Mouse (Mus musculus) heart, embryonic 12.5 days (tissue): Measurements from ENCODE around the gene Gpatch2. TPM values are rescaled to one million over a fixed set of nuclear protein-coding genes. Genes with fewer than 3 reads are reported as not detected.

Source experiments
- ATAC-seq: fragments of 200-750 bp; cut with Nextera tagmentation; 2 replicates; pipeline ENCODE4 v1.8.0; 2017; ENCODE audit warnings: moderate TSS enrichment, moderate library complexity; ENCODE audit not compliant: insufficient number of reproducible peaks, low FRiP score
- H3K27ac ChIP-seq: fragments of 300-500 bp; sonication (generic); 2 replicates; pipeline ENCODE4 v1.5.1; 2016; ENCODE audit warnings: mild to moderate bottlenecking, moderate library complexity; ENCODE audit not compliant: poor library complexity, severe bottlenecking
- H3K27me3 ChIP-seq: fragments of 300-500 bp; sonication (generic); replicated peaks from 2 replicates; pipeline ENCODE4 v1.6.1; 2016; ENCODE audit warnings: mild to moderate bottlenecking, moderate library complexity
- H3K36me3 ChIP-seq: fragments of 300-500 bp; sonication (generic); 2 replicates; pipeline ENCODE4 v1.6.1; 2016; ENCODE audit warnings: mild to moderate bottlenecking, moderate library complexity
- H3K4me1 ChIP-seq: fragments of 300-500 bp; sonication (generic); replicated peaks from 2 replicates; pipeline ENCODE4 v1.6.1; 2016; ENCODE audit warnings: mild to moderate bottlenecking
- H3K4me2 ChIP-seq: fragments of 300-500 bp; sonication (generic); 2 replicates; pipeline ENCODE4 v1.6.1; 2016; ENCODE audit warnings: mild to moderate bottlenecking, moderate library complexity
- H3K4me3 ChIP-seq: fragments of 300-500 bp; sonication (generic); 2 replicates; pipeline ENCODE4 v1.5.1; 2016; ENCODE audit warnings: mild to moderate bottlenecking
- H3K9ac ChIP-seq: fragments of 300-500 bp; sonication (generic); 2 replicates; pipeline ENCODE4 v1.6.1; 2016; ENCODE audit warnings: mild to moderate bottlenecking, moderate library complexity
- H3K9me3 ChIP-seq: fragments of 300-500 bp; sonication (generic); replicated peaks from 2 replicates; pipeline ENCODE4 v1.6.1; 2016; ENCODE audit warnings: mild to moderate bottlenecking, moderate library complexity
- WGBS: fragments of 180-500 bp; shearing (Covaris S2); methylation state at CpG from one replicate; pipeline ENCODE4 v1.1.7; 2016; 5-methylcytosine and 5-hydroxymethylcytosine counted together
- polyA plus RNA-seq: library from polyadenylated mRNA; unstranded; fragments of >200 nt; fragmentation: Nextera tagmentation; extraction: Ambion mirVana; gene quantifications from 2 replicates; pipeline ENCODE4 v1.2.1, GENCODE M21; 2016

Gpatch2 gene
- polyA plus RNA-seq, 1 experiment from 2014 or later = 16.7 TPM

GRCm38 (mm10) chr1:187307335-187307734 lies 92.0 kb downstream of the Gpatch2 start:
- Histone ChIP-seq H3K4me2 (no peak overlapping the region), H3K4me1 (peaks cover 26% of the 10 kb centered on the region), H3K9ac (no peak overlapping the region), H3K36me3 (no peaks in the 10 kb centered on the region), H3K27ac (0 out of 2 replicates have a peak overlapping the region, but pooled peaks have one; percentile 2), H3K9me3 (no peaks in the 10 kb centered on the region), H3K27me3 (no peaks in the 10 kb centered on the region), H3K4me3 (no peak overlapping the region)
- WGBS = 58% methylated on average over 4 of the region's 4 CpGs
- ATAC-seq = peak; percentile 57; the same call in 1 of the 2 replicates

DNA sequence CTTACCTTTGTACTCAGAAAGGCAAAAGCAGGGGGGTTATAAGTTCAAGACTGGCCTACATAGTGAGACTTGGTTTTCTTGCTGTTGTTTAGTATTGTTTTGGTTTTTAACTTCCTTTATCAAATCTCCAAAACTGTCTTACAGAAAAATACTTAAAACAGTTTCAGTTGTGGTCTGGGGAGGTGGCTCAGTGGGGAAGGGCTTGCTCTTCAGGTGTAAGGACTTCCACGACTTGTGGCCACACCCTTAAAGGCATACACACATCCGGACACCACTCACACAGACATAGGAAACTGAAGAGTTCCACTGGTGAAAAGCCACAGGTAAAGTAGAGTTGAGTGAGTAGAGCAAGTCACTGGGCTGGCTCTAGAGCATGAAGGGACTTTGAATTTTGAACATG lies 93.2 kb downstream of the Gpatch2 start:
- H3K27ac ChIP-seq = no peak overlapping the region
- no peaks in the 10 kb centered on the region for H3K27me3 ChIP-seq
- 88% methylated on average over 2 of the region's 2 CpGs for WGBS
- no peak overlapping the region for H3K4me2 ChIP-seq
- no peak for ATAC-seq
- H3K9me3 ChIP-seq = no peaks in the 10 kb centered on the region
- H3K9ac ChIP-seq = no peak overlapping the region
- H3K4me3 ChIP-seq = no peak overlapping the region
- no peaks in the 10 kb centered on the region for H3K36me3 ChIP-seq
- H3K4me1 ChIP-seq = peaks cover 21% of the 10 kb centered on the region

DNA sequence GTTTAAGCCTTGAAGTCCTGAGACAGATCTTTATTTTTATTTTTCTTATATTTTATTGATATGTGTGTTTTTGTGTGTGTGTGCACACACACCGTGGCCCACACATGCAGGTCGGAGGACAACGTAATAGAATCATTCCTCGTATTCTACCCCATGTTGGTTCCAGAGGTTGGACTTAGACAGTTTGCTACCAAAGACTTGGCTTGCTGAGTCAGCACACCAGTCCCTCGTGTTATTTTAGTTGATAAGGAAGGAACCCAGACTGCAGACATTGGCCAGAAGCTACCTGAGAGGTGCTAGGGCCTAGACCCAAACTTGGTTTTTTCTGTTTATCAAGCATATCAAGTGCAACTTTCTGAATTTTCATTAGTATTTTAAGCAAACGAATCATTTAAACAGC lies 95.8 kb downstream of the Gpatch2 start:
- peaks cover 24% of the 10 kb centered on the region for H3K4me1 ChIP-seq
- 74% methylated on average over 6 of the region's 6 CpGs for WGBS
- no peaks in the 10 kb centered on the region for H3K36me3 ChIP-seq
- 0 out of 2 replicates have a peak, but pooled peaks cover 2% of the 10 kb centered on the region for H3K27me3 ChIP-seq
- no peaks in the 10 kb centered on the region for H3K9me3 ChIP-seq
- H3K9ac ChIP-seq = no peak overlapping the region
- ATAC-seq = no peak
- no peak overlapping the region for H3K4me3 ChIP-seq
- no peak overlapping the region for H3K27ac ChIP-seq
- H3K4me2 ChIP-seq = no peak overlapping the region

DNA sequence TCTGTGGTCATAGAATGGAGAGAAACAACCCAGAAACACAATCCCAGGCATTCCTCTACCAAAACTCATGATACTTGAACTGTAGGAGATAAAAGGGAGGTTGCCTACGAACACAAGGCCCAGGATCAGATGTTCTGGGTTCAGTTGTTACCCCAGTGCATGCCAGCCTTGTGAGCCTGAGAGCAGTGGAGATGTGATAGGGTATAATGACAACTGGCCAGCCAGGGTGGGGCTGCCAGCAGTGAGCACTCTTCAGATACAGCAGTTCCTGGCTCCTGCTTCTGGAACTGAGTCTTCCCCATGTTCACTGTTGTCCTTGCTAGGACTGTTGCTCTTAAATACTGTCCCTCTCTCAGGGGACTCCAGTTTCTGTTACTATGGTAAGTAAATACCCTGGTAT lies 98.0 kb downstream of the Gpatch2 start:
- no peak for ATAC-seq
- Histone ChIP-seq H3K4me3 (no peak overlapping the region), H3K27ac (no peak overlapping the region), H3K9ac (no peak overlapping the region), H3K27me3 (0 out of 2 replicates have a peak, but pooled peaks cover 2% of the 10 kb centered on the region), H3K9me3 (no peaks in the 10 kb centered on the region), H3K4me1 (peaks cover 21% of the 10 kb centered on the region), H3K36me3 (no peaks in the 10 kb centered on the region), H3K4me2 (no peak overlapping the region)
- WGBS = 66% methylated on average over 1 of the region's 1 CpGs

DNA sequence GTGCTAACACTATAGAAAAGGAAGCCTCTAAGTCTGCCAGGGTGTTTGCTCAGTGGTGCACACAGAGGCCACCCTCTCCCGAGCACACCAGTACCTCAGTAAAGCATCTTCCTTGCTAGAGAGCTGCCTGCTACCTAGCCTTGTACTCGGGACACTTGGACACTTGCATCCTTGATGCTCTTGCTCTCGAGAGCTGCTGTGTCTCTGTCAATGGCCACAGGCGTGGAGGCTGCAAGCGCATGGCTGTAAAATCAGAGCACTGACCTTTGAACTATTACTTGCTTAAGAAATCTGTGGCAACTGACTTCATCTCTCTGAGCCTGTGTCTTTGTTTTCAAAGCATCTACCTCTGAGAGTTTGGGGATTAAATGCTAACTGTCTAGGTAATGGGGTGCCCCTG lies 98.5 kb downstream of the Gpatch2 start:
- no peaks in the 10 kb centered on the region for H3K9me3 ChIP-seq
- no peaks in the 10 kb centered on the region for H3K36me3 ChIP-seq
- H3K4me1 ChIP-seq = peaks cover 21% of the 10 kb centered on the region
- WGBS = 81% methylated on average over 5 of the region's 5 CpGs
- no peak overlapping the region for H3K4me2 ChIP-seq
- H3K27me3 ChIP-seq = 0 out of 2 replicates have a peak, but pooled peaks cover 2% of the 10 kb centered on the region
- H3K4me3 ChIP-seq = no peak overlapping the region
- no peak overlapping the region for H3K9ac ChIP-seq
- H3K27ac ChIP-seq = no peak overlapping the region
- no peak for ATAC-seq

GRCm38 (mm10) chr1:187314516-187314915 lies 99.2 kb downstream of the Gpatch2 start:
- H3K9ac ChIP-seq = no peak overlapping the region
- no peak overlapping the region for H3K4me3 ChIP-seq
- ATAC-seq = no peak
- no peak overlapping the region for H3K27ac ChIP-seq
- H3K27me3 ChIP-seq = 0 out of 2 replicates have a peak, but pooled peaks cover 2% of the 10 kb centered on the region
- H3K4me2 ChIP-seq = no peak overlapping the region
- H3K36me3 ChIP-seq = 0 out of 2 replicates have a peak, but pooled peaks cover 4% of the 10 kb centered on the region
- H3K9me3 ChIP-seq = no peaks in the 10 kb centered on the region
- H3K4me1 ChIP-seq = peaks cover 21% of the 10 kb centered on the region

GRCm38 (mm10) chr1:187315821-187316220 lies 100.5 kb downstream of the Gpatch2 start:
- 89% methylated on average over 2 of the region's 2 CpGs for WGBS
- no peak overlapping the region for H3K4me3 ChIP-seq
- 0 out of 2 replicates have a peak, but pooled peaks cover 2% of the 10 kb centered on the region for H3K27me3 ChIP-seq
- H3K4me2 ChIP-seq = no peak overlapping the region
- peaks cover 21% of the 10 kb centered on the region for H3K4me1 ChIP-seq
- ATAC-seq = no peak
- H3K9me3 ChIP-seq = no peaks in the 10 kb centered on the region
- H3K27ac ChIP-seq = no peak overlapping the region
- H3K9ac ChIP-seq = no peak overlapping the region
- 0 out of 2 replicates have a peak, but pooled peaks cover 4% of the 10 kb centered on the region for H3K36me3 ChIP-seq

GRCm38 (mm10) chr1:187316555-187316954 lies 101.2 kb downstream of the Gpatch2 start:
- no peak for ATAC-seq
- Histone ChIP-seq H3K4me2 (no peak overlapping the region), H3K36me3 (0 out of 2 replicates have a peak, but pooled peaks cover 4% of the 10 kb centered on the region), H3K4me1 (peaks cover 21% of the 10 kb centered on the region), H3K9me3 (no peaks in the 10 kb centered on the region), H3K4me3 (no peak overlapping the region), H3K27me3 (0 out of 2 replicates have a peak, but pooled peaks cover 2% of the 10 kb centered on the region), H3K9ac (no peak overlapping the region), H3K27ac (no peak overlapping the region)
- WGBS = 81% methylated on average over 8 of the region's 8 CpGs

DNA sequence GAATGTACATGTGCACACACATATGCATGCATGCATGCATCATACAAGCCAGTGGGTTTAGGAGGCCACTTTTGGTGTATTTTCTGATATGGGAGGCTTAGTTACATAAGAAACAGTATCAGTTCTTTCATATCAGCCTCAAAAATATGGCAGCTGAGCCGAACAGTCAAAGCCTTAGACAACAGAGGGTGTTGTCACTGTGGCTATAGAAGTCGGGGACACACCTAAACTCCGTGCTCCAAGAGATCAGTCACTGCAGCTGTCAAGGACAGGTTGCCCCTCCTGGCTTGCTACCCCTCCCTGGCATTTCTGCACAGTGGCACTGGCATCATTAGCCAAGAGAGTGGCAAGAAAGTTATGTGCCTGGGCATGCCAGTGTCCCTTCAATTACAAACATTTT lies 106.5 kb downstream of the Gpatch2 start:
- WGBS = 72% methylated on average over 3 of the region's 3 CpGs
- Histone ChIP-seq H3K9me3 (no peaks in the 10 kb centered on the region), H3K27ac (no peak overlapping the region)

GRCm38 (mm10) chr1:187322505-187323208 lies 107.3 kb downstream of the Gpatch2 start:
- Histone ChIP-seq H3K9me3 (no peaks in the 10 kb centered on the region), H3K36me3 (0 out of 2 replicates have a peak, but pooled peaks cover 7% of the 10 kb centered on the region), H3K27ac (no peak overlapping the region), H3K4me3 (no peak overlapping the region), H3K27me3 (no peaks in the 10 kb centered on the region), H3K4me1 (peaks cover 24% of the 10 kb centered on the region), H3K9ac (no peak overlapping the region), H3K4me2 (no peak overlapping the region)
- no peak for ATAC-seq
- WGBS = 79% methylated on average over 8 of the region's 8 CpGs

More for the DNA sequence above, 106.5 kb downstream of the Gpatch2 start:
- no peak for ATAC-seq
- Histone ChIP-seq H3K4me3 (no peak overlapping the region), H3K36me3 (0 out of 2 replicates have a peak, but pooled peaks cover 7% of the 10 kb centered on the region), H3K4me2 (no peak overlapping the region), H3K27me3 (no peaks in the 10 kb centered on the region), H3K4me1 (peaks cover 26% of the 10 kb centered on the region), H3K9ac (no peak overlapping the region)

DNA sequence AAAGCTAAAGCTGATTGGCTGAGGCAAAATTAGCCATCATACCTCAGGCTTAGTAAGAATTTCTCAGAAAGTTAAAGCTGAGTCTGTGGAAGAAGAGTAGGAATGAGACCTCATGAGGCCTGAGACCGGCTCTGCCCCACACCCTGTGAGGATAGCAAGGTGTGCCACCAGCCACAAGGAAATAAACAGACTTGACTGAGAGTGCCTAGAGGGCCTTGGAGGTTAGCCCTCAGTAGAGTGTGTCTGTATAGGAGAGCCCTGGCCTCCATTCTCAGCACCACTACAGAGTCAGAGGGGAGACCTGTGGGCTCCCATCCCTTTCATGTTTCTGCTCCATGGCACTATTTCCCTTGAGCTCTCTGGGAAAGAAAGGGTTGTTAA lies 107.9 kb downstream of the Gpatch2 start:
- Histone ChIP-seq H3K9me3 (no peaks in the 10 kb centered on the region), H3K36me3 (0 out of 2 replicates have a peak, but pooled peaks cover 7% of the 10 kb centered on the region), H3K4me1 (peaks cover 20% of the 10 kb centered on the region), H3K27ac (no peak overlapping the region), H3K4me3 (no peak overlapping the region), H3K27me3 (no peaks in the 10 kb centered on the region), H3K9ac (no peak overlapping the region), H3K4me2 (no peak overlapping the region)
- no peak for ATAC-seq
- 91% methylated on average over 1 of the region's 1 CpGs for WGBS
